ENCODE assay signal across 8 mouse cellular contexts in genomic region chr6:148913938-148914337, GRCm38 (mm10). TPM values are rescaled to one million over a fixed set of nuclear protein-coding genes. Genes with fewer than 3 reads are reported as not detected.
A peak's percentile ranks its signal among the peaks of the same experiment; 100 is the strongest.
DNase-seq lines count a peak whose midpoint lies in the region; ATAC-seq lines count a peak whose summit lies in the region.

No protein-coding gene starts in this region.

- peak; percentile 46; the same call in 1 of the 2 replicates for ATAC-seq in forebrain, embryonic 12.5 days (ENCODE audit: low FRiP score)
- peak; percentile 78 for ATAC-seq in inflammation-experienced regulatory T-cells, adult 6 months
- ATAC-seq in midbrain, embryonic 12.5 days (ENCODE audit: low FRiP score, low read depth): peak; percentile 47; the same call in 1 of the 2 replicates

- DNase-seq in urinary bladder, postnatal 36 days (ENCODE audit: low spot score in 2 of 2): peak; percentile 13 to 15
- DNase-seq in urinary bladder, postnatal 4 days (ENCODE audit: low spot score in 2 of 2): no peak
- peak; percentile 63 for DNase-seq in c-Kit-positive CD71-negative TER-119-negative erythroid progenitor cells, embryonic 14.5 days (ENCODE audit: low read depth)
- peak; percentile 42 to 59 for DNase-seq in left cerebral cortex, postnatal 10 days (ENCODE audit: extremely low spot score in 1 of 2, low spot score in 2 of 2)
- DNase-seq in testis, postnatal 10 days (ENCODE audit: low spot score): peak; percentile 48

- no peaks in the 10 kb centered on the region for H3K9me3 ChIP-seq in forebrain, embryonic 12.5 days
- no peaks in the 10 kb centered on the region for H3K9me3 ChIP-seq in midbrain, embryonic 12.5 days

- no peak overlapping the region for H3K4me2 ChIP-seq in forebrain, embryonic 12.5 days
- H3K4me2 ChIP-seq in midbrain, embryonic 12.5 days (replicated peaks): no peak overlapping the region

- no peaks in the 10 kb centered on the region for H3K4me1 ChIP-seq in forebrain, embryonic 12.5 days
- H3K4me1 ChIP-seq in midbrain, embryonic 12.5 days: no peaks in the 10 kb centered on the region

- H3K9ac ChIP-seq in forebrain, embryonic 12.5 days: no peak overlapping the region
- H3K9ac ChIP-seq in midbrain, embryonic 12.5 days (replicated peaks): no peak overlapping the region

- H3K27ac ChIP-seq in forebrain, embryonic 12.5 days: no peak overlapping the region
- no peak overlapping the region for H3K27ac ChIP-seq in midbrain, embryonic 12.5 days (replicated peaks)

- no peaks in the 10 kb centered on the region; the same call in 1 of the 2 replicates for H3K36me3 ChIP-seq in forebrain, embryonic 12.5 days (replicated peaks)
- no peaks in the 10 kb centered on the region for H3K36me3 ChIP-seq in midbrain, embryonic 12.5 days

- H3K4me3 ChIP-seq in forebrain, embryonic 12.5 days (replicated peaks): no peak overlapping the region
- no peak overlapping the region for H3K4me3 ChIP-seq in midbrain, embryonic 12.5 days

- WGBS in forebrain, embryonic 12.5 days: 15% methylated on average over 2 of the region's 2 CpGs
- 11% methylated on average over 2 of the region's 2 CpGs for WGBS in midbrain, embryonic 12.5 days

- no peaks in the 10 kb centered on the region for H3K27me3 ChIP-seq in forebrain, embryonic 12.5 days
- H3K27me3 ChIP-seq in midbrain, embryonic 12.5 days: no peaks in the 10 kb centered on the region

- intact Hi-C loops in left cerebral cortex, postnatal 10 days (cut with DNase I): loop anchor here (10.0 kb wide), 1 partner anchor 699 kb away; the partner anchor contains the start of gene Ergic2

RNA-seq across cellular contexts. Expression of gene Caprin2, which starts 17.9 kb away (rescaled TPM):
- polyA plus RNA-seq in forebrain, embryonic 12.5 days (2016; fragmentation: Nextera tagmentation; extraction: Ambion mirVana): 20.7 and 22.4 TPM in 2 replicates
- polyA plus RNA-seq in inflammation-experienced regulatory T-cells, adult 6 months (2017; shearing (Covaris generic)): 1 to 10 TPM; 3.2 to 6.0 (median 3.5) TPM
- 1 to 10 TPM; 6.2 to 8.0 TPM for total RNA-seq in left cerebral cortex, postnatal 10 days (2021)
- polyA plus RNA-seq in midbrain, embryonic 12.5 days (2016; fragmentation: Nextera tagmentation; extraction: Ambion mirVana): 21.8 and 25.3 TPM in 2 replicates

RNA-seq across cellular contexts. Expression of gene Sinhcaf, which starts 32.3 kb away (rescaled TPM):
- 223 and 235 TPM in 2 replicates for polyA plus RNA-seq in forebrain, embryonic 12.5 days (2016; fragmentation: Nextera tagmentation; extraction: Ambion mirVana)
- polyA plus RNA-seq in inflammation-experienced regulatory T-cells, adult 6 months (2017; shearing (Covaris generic)): 10 to 100 TPM; 61.7 to 81.8 (median 61.8) TPM
- 1 to 10 TPM; 3.8 to 4.5 TPM for total RNA-seq in left cerebral cortex, postnatal 10 days (2021)
- 210 and 223 TPM in 2 replicates for polyA plus RNA-seq in midbrain, embryonic 12.5 days (2016; fragmentation: Nextera tagmentation; extraction: Ambion mirVana)

Comparison
In these comparisons a context has a peak if more than half of its experiments do, and no peak if none do; other contexts are left out.
1. DNase-seq: peak in urinary bladder, postnatal 36 days (2 of 2), c-Kit-positive CD71-negative TER-119-negative erythroid progenitor cells, embryonic 14.5 days (single experiment), left cerebral cortex, postnatal 10 days (2 of 2) and testis, postnatal 10 days (single experiment); none in urinary bladder, postnatal 4 days (0 of 2).
2. Peak in every context shown above with its lines, with median percentiles within 50 percentile points of each other: ATAC-seq.